Mouse (Mus musculus) hematopoietic multipotent progenitor cell, adult 10-12 weeks (in vitro differentiated cells): ENCODE measurements around the gene Olfr854. TPM values are rescaled to one million over a fixed set of nuclear protein-coding genes. Genes with fewer than 3 reads are reported as not detected.

ENCODE experiments used
- polyA plus RNA-seq: library from polyadenylated mRNA; stranded (reverse); fragments of >175 nt; gene quantifications from 2 replicates; pipeline ENCODE4 v1.2.3, GENCODE M21; 2012; ENCODE audit warnings: low replicate concordance

The Olfr854 gene
- not detected in 2 replicates for polyA plus RNA-seq

GRCm38 (mm10) chr9:19567282-19567681 lies at the start of gene Olfr854:
Olfr854 (minus strand) TSS chr9:19567382.

GRCm38 (mm10) chr9:19582317-19582716 lies 15.1 kb upstream of the Olfr854 start, which contains the start of gene Olfr855:
Olfr855 (plus strand) TSS chr9:19582617.

GRCm38 (mm10) chr9:19540976-19541375 lies 26.2 kb downstream of the Olfr854 start, which contains the start of gene Olfr853:
Olfr853 (minus strand) TSS chr9:19541076.

Other genes starting within 250 kb of the Olfr854 start
- gene Olfr845, start 230.9 kb downstream of the Olfr854 start, polyA plus RNA-seq: 0.20 TPM in 1 of 2 replicates, not detected in the other
- gene Olfr846, start 203.4 kb downstream of the Olfr854 start, polyA plus RNA-seq: not detected in 2 replicates
- not detected in 2 replicates for gene Olfr847, start 188.7 kb downstream of the Olfr854 start, polyA plus RNA-seq
- gene Olfr849, start 127.1 kb downstream of the Olfr854 start, polyA plus RNA-seq: not detected in 2 replicates
- gene Olfr850, start 89.1 kb downstream of the Olfr854 start, polyA plus RNA-seq: not detected in 2 replicates
- gene Olfr851, start 74.1 kb downstream of the Olfr854 start, polyA plus RNA-seq: not detected in 2 replicates
- not detected in 2 replicates for gene Olfr853, start 26.3 kb downstream of the Olfr854 start, polyA plus RNA-seq
- gene Olfr855, start 15.2 kb upstream of the Olfr854 start, polyA plus RNA-seq: not detected in 2 replicates
- 0.80 and 1.8 TPM in 2 replicates for gene Zfp317, start 54.7 kb upstream of the Olfr854 start, polyA plus RNA-seq
- gene Olfr857, start 142.1 kb upstream of the Olfr854 start, polyA plus RNA-seq: not detected in 2 replicates
- not detected in 2 replicates for gene Olfr58, start 212.9 kb upstream of the Olfr854 start, polyA plus RNA-seq
- gene Olfr859, start 237.5 kb upstream of the Olfr854 start, polyA plus RNA-seq: not detected in 2 replicates